Comparison of ENCODE assay signal across 7 mouse cellular contexts in the genomic region with DNA sequence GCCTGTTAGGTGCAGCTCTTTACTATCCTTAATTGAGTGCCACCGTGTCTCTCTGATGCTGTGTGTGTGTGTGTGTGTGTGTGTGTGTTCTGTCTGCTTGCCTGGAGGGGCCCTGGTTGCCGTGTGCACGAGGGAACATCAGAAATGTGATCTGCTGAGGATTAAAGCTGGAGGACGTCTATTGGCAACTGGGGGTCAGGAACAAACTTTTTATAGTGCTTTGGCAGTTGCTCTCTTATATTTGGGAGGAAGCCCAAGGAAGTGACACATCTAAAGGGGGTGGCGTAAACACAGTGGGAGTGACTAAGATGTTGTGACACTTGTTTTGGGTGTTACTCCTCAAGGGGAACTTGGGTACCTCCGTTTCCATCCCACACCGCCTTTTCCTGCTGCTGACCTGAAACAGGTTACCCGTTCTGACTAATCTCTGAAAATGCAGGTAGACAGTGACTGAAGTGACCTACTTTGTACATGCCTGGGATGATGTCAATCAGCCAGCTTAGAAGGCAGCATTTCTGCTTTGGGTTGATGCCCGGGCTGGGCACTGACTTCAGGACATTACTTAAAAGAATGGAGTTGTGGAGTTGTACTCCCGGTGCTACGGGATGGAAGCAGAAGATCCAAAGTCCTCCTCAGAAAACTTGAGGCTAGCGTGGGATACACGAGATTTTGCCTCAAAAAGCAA. TPM values are rescaled to one million over a fixed set of nuclear protein-coding genes. Genes with fewer than 3 reads are reported as not detected.
DNase-seq lines count a peak whose midpoint lies in the region; ATAC-seq and TF ChIP-seq lines count a peak whose summit lies in the region.

No protein-coding gene starts in this region.

- no peak for DNase-seq in limb, embryonic 10.5 days (ENCODE audit: low spot score)
- peak; percentile 28 to 40 for DNase-seq in adrenal gland, postnatal 36 days
- peak; percentile 79 for DNase-seq in gonadal fat pad, adult 2 months (ENCODE audit: low read depth)
- DNase-seq in lung, adult 2 months: no peak
- no peak for DNase-seq in frontal cortex, postnatal 10 days (ENCODE audit: low spot score in 2 of 2)

- ATAC-seq in limb, embryonic 12.5 days (ENCODE audit: insufficient number of reproducible peaks, insufficient read depth, low FRiP score, low TSS enrichment, low read depth): 0 out of 2 replicates have a peak, but pooled peaks have one; percentile 12

- H3K9ac ChIP-seq in limb, embryonic 12.5 days (replicated peaks): 0 out of 2 replicates have a peak overlapping the region, but pooled peaks have one; percentile 8

- peak; percentile 31; the same call in 1 of the 2 replicates for TF ChIP-seq POLR2A in lung, adult 2 months (IDR thresholded peaks at IDR 0.05; ENCODE audit: borderline replicate concordance, extremely low read depth, low read depth, low read length)
- no peak for TF ChIP-seq POLR2A in olfactory bulb, adult 2 months (IDR thresholded peaks at IDR 0.05; ENCODE audit: insufficient read depth, low read depth, low read length)

- peaks cover 29% of the 10 kb centered on the region for H3K4me1 ChIP-seq in limb, embryonic 12.5 days (replicated peaks)
- peaks cover 33% of the 10 kb centered on the region for H3K4me1 ChIP-seq in limb, embryonic 10.5 days
- peaks cover 19% of the 10 kb centered on the region for H3K4me1 ChIP-seq in lung, adult 2 months (ENCODE audit: control insufficient read depth, insufficient read depth, low read length)
- H3K4me1 ChIP-seq in olfactory bulb, adult 2 months (ENCODE audit: control insufficient read depth, insufficient read depth, low read length): peaks cover 8% of the 10 kb centered on the region

- TF ChIP-seq CTCF in lung, adult 2 months (IDR thresholded peaks at IDR 0.05; ENCODE audit: insufficient read depth, low read length): no peak
- no peak for TF ChIP-seq CTCF in olfactory bulb, adult 2 months (IDR thresholded peaks at IDR 0.05; ENCODE audit: insufficient read depth, low read depth, low read length)

- no peaks in the 10 kb centered on the region for H3K36me3 ChIP-seq in limb, embryonic 12.5 days
- H3K36me3 ChIP-seq in limb, embryonic 10.5 days: no peaks in the 10 kb centered on the region

- H3K9me3 ChIP-seq in limb, embryonic 12.5 days: no peaks in the 10 kb centered on the region
- H3K9me3 ChIP-seq in limb, embryonic 10.5 days (replicated peaks): no peaks in the 10 kb centered on the region

- H3K4me2 ChIP-seq in limb, embryonic 12.5 days: no peak overlapping the region

- 0 out of 2 replicates have a peak overlapping the region, but pooled peaks have one; percentile 25 for H3K27ac ChIP-seq in limb, embryonic 12.5 days
- H3K27ac ChIP-seq in limb, embryonic 10.5 days: no peak overlapping the region
- peak overlapping the region; percentile 41; the same call in 1 of the 2 replicates for H3K27ac ChIP-seq in olfactory bulb, adult 2 months (ENCODE audit: insufficient read depth, low read depth, low read length)

- 59% methylated on average over 13 of the region's 13 CpGs for WGBS in limb, embryonic 12.5 days
- WGBS in limb, embryonic 10.5 days: 71% methylated on average over 13 of the region's 13 CpGs
- 34% methylated on average over 13 of the region's 13 CpGs for WGBS in lung, adult 2 months
- 43% methylated on average over 13 of the region's 13 CpGs for WGBS in olfactory bulb, adult 2 months

- no peaks in the 10 kb centered on the region for H3K27me3 ChIP-seq in limb, embryonic 12.5 days
- H3K27me3 ChIP-seq in limb, embryonic 10.5 days (ENCODE audit: low read depth, poor library complexity, severe bottlenecking): no peaks in the 10 kb centered on the region

- no peak overlapping the region for H3K4me3 ChIP-seq in limb, embryonic 12.5 days (replicated peaks)
- no peak overlapping the region for H3K4me3 ChIP-seq in limb, embryonic 10.5 days
- H3K4me3 ChIP-seq in lung, adult 2 months (replicated peaks; ENCODE audit: extremely low read depth, low read depth, low read length): no peak overlapping the region
- H3K4me3 ChIP-seq in olfactory bulb, adult 2 months (ENCODE audit: insufficient read depth, low read depth, low read length): no peak overlapping the region

RNA-seq across cellular contexts. Expression of a gene that starts 37.0 kb away (rescaled TPM):
- 44.2 and 44.9 TPM in 2 replicates for polyA plus RNA-seq in limb, embryonic 12.5 days (2016; fragmentation: Nextera tagmentation; extraction: Ambion mirVana)
- polyA plus RNA-seq in limb, embryonic 10.5 days (2016; fragmentation: Nextera tagmentation; extraction: Ambion mirVana): 32.0 and 39.5 TPM in 2 replicates
- 10 to 100 TPM; 86.7 to 95.8 TPM for total RNA-seq in adrenal gland, postnatal 36 days (2021)
- 24.2 and 30.2 TPM in 2 replicates for polyA plus RNA-seq in gonadal fat pad, adult 2 months (2012; rRNA removed)
- polyA plus RNA-seq in lung, adult 2 months (2012; rRNA removed): 13.7 and 19.9 TPM in 2 replicates
- 50.8 TPM in 1 of 2 replicates, not detected in the other for polyA plus RNA-seq in olfactory bulb, adult 2 months (2012; ENCODE audit: insufficient read depth, insufficient read length, low replicate concordance, missing spikeins)

Comparison
In these comparisons a context has a peak if more than half of its experiments do, and no peak if none do; other contexts are left out.
1. DNase-seq: peak in adrenal gland, postnatal 36 days (2 of 2) and gonadal fat pad, adult 2 months (single experiment); none in limb, embryonic 10.5 days (single experiment), lung, adult 2 months (single experiment) and frontal cortex, postnatal 10 days (0 of 2).